Mouse (Mus musculus) effector memory CD4-positive, alpha-beta T cell, adult 7 months (primary cell): ENCODE results near the gene Gm14685. TPM values are rescaled to one million over a fixed set of nuclear protein-coding genes. Genes with fewer than 3 reads are reported as not detected.

Source experiments
- polyA plus RNA-seq: library from polyadenylated mRNA; unstranded; fragments of 100-300 nt; shearing (Covaris generic); gene quantifications from one replicate; pipeline ENCODE4 v1.2.1, GENCODE M21; 2017

The Gm14685 gene
- 0.69 TPM for polyA plus RNA-seq

GRCm38 (mm10) chrX:73116747-73117146, at the start of gene Gm14685:
Gene Gm14685, plus strand, starts transcription at chrX:73117047.

GRCm38 (mm10) chrX:73082267-73083055, 34.4 kb upstream of the Gm14685 start, which contains the start of gene Xlr4a:
Gene Xlr4a, minus strand, starts transcription at chrX:73082478.

GRCm38 (mm10) chrX:73096941-73097508, 19.8 kb upstream of the Gm14685 start, which contains the start of gene Xlr3a:
Gene Xlr3a, minus strand, starts transcription at chrX:73097095.

GRCm38 (mm10) chrX:73148496-73148895, 31.6 kb downstream of the Gm14685 start, which contains the start of gene Xlr5b:
Gene Xlr5b, plus strand, starts transcription at chrX:73148796.

GRCm38 (mm10) chrX:73149350-73149749, 32.5 kb downstream of the Gm14685 start, which contains the start of gene DXBay18:
Gene DXBay18, minus strand, starts transcription at chrX:73149450.

GRCm38 (mm10) chrX:73176889-73177288, 60.0 kb downstream of the Gm14685 start, which contains the start of gene Spin2d:
Gene Spin2d, minus strand, starts transcription at chrX:73176989.

Other genes starting within 250 kb of the Gm14685 start
- 59.9 TPM for gene Cetn2, start 198.6 kb upstream of the Gm14685 start, polyA plus RNA-seq
- gene Nsdhl, start 198.5 kb upstream of the Gm14685 start, polyA plus RNA-seq = 13.5 TPM
- gene Zfp185, start 129.7 kb upstream of the Gm14685 start, polyA plus RNA-seq = not detected
- gene Pnma5, start 79.9 kb upstream of the Gm14685 start, polyA plus RNA-seq = not detected
- gene Pnma3, start 52.3 kb upstream of the Gm14685 start, polyA plus RNA-seq = not detected
- 68.2 TPM for gene Xlr4a, start 34.6 kb upstream of the Gm14685 start, polyA plus RNA-seq
- gene Xlr3a, start 20.0 kb upstream of the Gm14685 start, polyA plus RNA-seq = 0.41 TPM
- gene Xlr5b, start 31.7 kb downstream of the Gm14685 start, polyA plus RNA-seq = not detected
- 0.49 TPM for gene DXBay18, start 32.4 kb downstream of the Gm14685 start, polyA plus RNA-seq
- not detected for gene Spin2d, start 59.9 kb downstream of the Gm14685 start, polyA plus RNA-seq
- 31.8 TPM for gene Xlr3b, start 75.2 kb downstream of the Gm14685 start, polyA plus RNA-seq
- gene Xlr4b, start 97.3 kb downstream of the Gm14685 start, polyA plus RNA-seq = 167 TPM
- 15.3 TPM for gene F8a, start 111.2 kb downstream of the Gm14685 start, polyA plus RNA-seq
- 102 TPM for gene Xlr4c, start 126.1 kb downstream of the Gm14685 start, polyA plus RNA-seq
- 0.67 TPM for gene Xlr3c, start 148.3 kb downstream of the Gm14685 start, polyA plus RNA-seq
- 0.51 TPM for gene Xlr5a, start 175.9 kb downstream of the Gm14685 start, polyA plus RNA-seq
- gene Xlr5c, start 175.9 kb downstream of the Gm14685 start, polyA plus RNA-seq = not detected
- not detected for gene Gm45015, start 219.8 kb downstream of the Gm14685 start, polyA plus RNA-seq
- gene Zfp275, start 225.6 kb downstream of the Gm14685 start, polyA plus RNA-seq = 10.5 TPM